Mouse (Mus musculus) small intestine, adult 2 months (tissue): ENCODE data around the gene Galnt12.

ENCODE experiments used
- CTCF ChIP-seq: fragments of 200-500 bp; IDR thresholded peaks from 2 replicates; pipeline ENCODE4 v1.5.1; 2012; ENCODE audit warnings: low read depth, mild to moderate bottlenecking, control low read depth, inconsistent platforms, low read length, moderate library complexity, mixed read lengths; ENCODE audit not compliant: insufficient replicate concordance, insufficient read length; ENCODE audit errors: extremely low read depth
- POLR2A ChIP-seq: fragments of 200-500 bp; IDR thresholded peaks from 2 replicates; pipeline ENCODE4 v1.6.1; 2012; ENCODE audit warnings: low read depth, mild to moderate bottlenecking, control low read depth, inconsistent platforms, low read length, moderate library complexity

- TF ChIP-seq CTCF: no peak
- TF ChIP-seq POLR2A: no peak
Observed at GRCm38 (mm10) chr4:47083824-47084223, 7.9 kb upstream of the Galnt12 start.
